In the genomic region with DNA sequence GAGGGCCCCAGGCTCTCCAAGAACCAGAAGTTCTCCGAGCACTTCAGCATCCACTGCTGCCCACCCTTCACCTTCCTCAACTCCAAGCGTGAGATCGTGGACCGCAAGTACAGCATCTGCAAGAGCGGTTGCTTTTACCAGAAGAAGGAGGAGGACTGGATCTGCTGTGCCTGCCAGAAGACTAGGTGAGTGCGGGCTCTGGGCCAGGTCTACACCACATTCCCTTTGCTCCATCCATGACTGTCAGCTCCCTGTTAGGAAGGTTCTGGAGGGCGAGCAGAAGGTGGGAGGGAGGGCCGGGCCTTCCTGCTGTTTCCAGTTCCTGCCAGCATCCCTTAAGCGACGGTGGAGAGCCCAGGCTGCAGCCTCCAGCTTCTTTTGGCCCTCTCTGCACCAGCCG, we compare ENCODE assay signal across 28 mouse cellular contexts. TPM values are rescaled to one million over a fixed set of nuclear protein-coding genes. Genes with fewer than 3 reads are reported as not detected.
"Had no signal": no experiment of that assay in that cellular context is flagged by ENCODE, and none has a peak within 500 bp of the region (broad histone marks: within the 10 kb centered on the region; RNA-seq: fewer than 3 reads in every experiment).

No protein-coding gene starts in this region.

- H3K36me3 ChIP-seq: limb, embryonic 12.5 days; limb, embryonic 15.5 days; midbrain, embryonic 12.5 days; neural tube, embryonic 13.5 days; stomach, embryonic 15.5 days had no signal

- H3K4me3 ChIP-seq: layer of hippocampus, adult 2 months; limb, embryonic 12.5 days; limb, embryonic 15.5 days; midbrain, embryonic 12.5 days; myocyte; neural tube, embryonic 13.5 days; stomach, embryonic 15.5 days had no signal

- H3K9ac ChIP-seq: limb, embryonic 12.5 days; limb, embryonic 15.5 days; liver, embryonic 14.5 days; liver, postnatal 0 days; lung, embryonic 14.5 days; midbrain, embryonic 12.5 days; neural tube, embryonic 13.5 days; stomach, embryonic 15.5 days had no signal

- H3K27ac ChIP-seq: kidney, postnatal 0 days; layer of hippocampus, adult 2 months; limb, embryonic 12.5 days; limb, embryonic 15.5 days; liver, embryonic 14.5 days; midbrain, embryonic 12.5 days; neural tube, embryonic 13.5 days; stomach, embryonic 15.5 days had no signal

- H3K4me1 ChIP-seq: limb, embryonic 12.5 days; limb, embryonic 15.5 days; midbrain, embryonic 12.5 days; neural tube, embryonic 13.5 days; stomach, embryonic 15.5 days had no signal

- H3K27me3 ChIP-seq: midbrain, embryonic 12.5 days; neural tube, embryonic 13.5 days; stomach, embryonic 15.5 days had no signal

- DNase-seq: kidney, adult 2 months; kidney, postnatal 25 days; layer of hippocampus, adult 9-11 months; liver, postnatal 0 days; lung, embryonic 14.5 days; lung, postnatal 36 days; retina, postnatal 1 day; right cerebral cortex, postnatal 25 days; spleen, adult 18-20 months; thymus, postnatal 25 days had no signal

- H3K9me3 ChIP-seq: limb, embryonic 15.5 days; neural tube, embryonic 13.5 days; stomach, embryonic 15.5 days had no signal

RNA-seq across cellular contexts. Expression of gene Mobp, which starts 18.3 kb away (rescaled TPM):
- total RNA-seq: megakaryocyte progenitor cell, adult 5-6 weeks; megakaryocyte-erythroid progenitor cell, adult 5-6 weeks; monocyte, adult 5-6 weeks; neutrophil, adult 5-6 weeks had no signal
- polyA plus RNA-seq: kidney, adult 2 months; kidney, embryonic 14.5 days; large intestine, adult 2 months; limb, embryonic 12.5 days; liver, embryonic 11.5 days; liver, postnatal 0 days; lung, embryonic 14.5 days; lung, postnatal 0 days; myocyte; thymus, postnatal 0 days had no signal
